Mouse (Mus musculus): ENCODE measurements around the gene Pdlim3. TPM values are rescaled to one million over a fixed set of nuclear protein-coding genes. Genes with fewer than 3 reads are reported as not detected.

Gene Pdlim3
- total and polyA plus RNA-seq, 3 experiments: 29.4 to 52.5 (median 29.9) TPM

DNA sequence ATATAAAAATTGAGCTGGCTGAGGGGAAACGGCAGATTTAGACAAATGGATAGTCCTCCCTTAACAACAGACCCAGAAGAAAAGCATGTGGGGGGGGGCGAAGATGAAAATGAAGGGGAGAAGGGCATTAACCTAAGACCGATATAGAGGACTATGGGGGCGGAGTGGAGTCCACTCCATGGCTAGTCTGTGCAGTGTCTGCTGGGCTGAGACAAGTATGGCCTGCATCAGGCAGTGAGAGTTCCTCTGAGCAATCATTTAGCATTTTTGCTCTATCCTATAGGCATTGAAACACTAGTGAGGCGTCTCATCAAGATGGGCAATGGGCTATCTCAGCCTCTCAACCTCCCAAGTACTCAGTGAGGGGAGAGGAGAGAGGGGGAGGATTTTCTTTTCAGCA lies 8.9 kb upstream of the Pdlim3 start:
- no peak for DNase-seq
- Histone ChIP-seq H3K4me3 (no peak overlapping the region), H3K36me3 (ENCODE audit: control insufficient read depth, insufficient read depth, low read length) (peaks cover 4% of the 10 kb centered on the region), H3K27ac (no peak overlapping the region), H3K9ac (ENCODE audit: low read depth, low read length) (no peak overlapping the region), H3K79me2 (replicated peaks; ENCODE audit: control insufficient read depth, insufficient read depth, low read length) (no peaks in the 10 kb centered on the region), H3K4me1 (ENCODE audit: control insufficient read depth, insufficient read depth, low read length) (peaks cover 7% of the 10 kb centered on the region), H3K27me3 (ENCODE audit: control insufficient read depth, insufficient read depth, low read length) (no peaks in the 10 kb centered on the region)
- TF ChIP-seq EP300 (IDR thresholded peaks at IDR 0.05; ENCODE audit: insufficient read depth, low read depth, low read length) (no peak), CTCF (IDR thresholded peaks at IDR 0.05) (no peak), POLR2A (IDR thresholded peaks at IDR 0.05; ENCODE audit: insufficient read depth, low read depth, low read length) (no peak)
- 96% methylated on average over 5 of the region's 5 CpGs for WGBS
- intact Hi-C loops (cut with DNase I): no loop called here

DNA sequence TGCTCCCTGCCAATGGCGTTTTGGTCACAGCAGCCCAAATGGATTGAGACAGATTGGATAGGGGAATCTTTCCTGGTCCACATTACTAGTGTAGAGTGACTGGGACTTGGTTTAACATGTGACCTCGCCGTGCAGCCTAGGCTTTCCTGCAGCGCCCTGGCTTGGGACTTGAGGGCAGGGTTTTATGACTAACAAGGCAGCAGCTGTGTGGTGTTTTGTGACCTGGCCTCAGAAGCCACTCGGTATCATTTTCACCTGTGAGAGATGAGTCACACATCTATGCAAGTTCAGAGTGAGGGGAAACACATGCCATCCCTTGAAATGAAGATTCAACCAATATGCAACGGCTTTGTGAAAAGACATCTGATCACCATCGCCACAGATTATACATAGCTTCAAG lies 7.6 kb upstream of the Pdlim3 start:
- H3K4me3 ChIP-seq: no peak overlapping the region
- H3K27ac ChIP-seq: no peak overlapping the region
- WGBS: 93% methylated on average over 7 of the region's 7 CpGs
- TF ChIP-seq CTCF (IDR thresholded peaks at IDR 0.05) (no peak), EP300 (IDR thresholded peaks at IDR 0.05; ENCODE audit: insufficient read depth, low read depth, low read length) (no peak), POLR2A (IDR thresholded peaks at IDR 0.05; ENCODE audit: insufficient read depth, low read depth, low read length) (no peak)
- no peak for DNase-seq
- intact Hi-C loops (cut with DNase I): no loop called here
- H3K36me3 ChIP-seq (ENCODE audit: control insufficient read depth, insufficient read depth, low read length): peaks cover 4% of the 10 kb centered on the region
- H3K79me2 ChIP-seq (replicated peaks; ENCODE audit: control insufficient read depth, insufficient read depth, low read length): no peaks in the 10 kb centered on the region
- H3K9ac ChIP-seq (ENCODE audit: low read depth, low read length): no peak overlapping the region
- H3K27me3 ChIP-seq (ENCODE audit: control insufficient read depth, insufficient read depth, low read length): no peaks in the 10 kb centered on the region
- H3K4me1 ChIP-seq (ENCODE audit: control insufficient read depth, insufficient read depth, low read length): peaks cover 5% of the 10 kb centered on the region; the same call in 1 of the 2 replicates

DNA sequence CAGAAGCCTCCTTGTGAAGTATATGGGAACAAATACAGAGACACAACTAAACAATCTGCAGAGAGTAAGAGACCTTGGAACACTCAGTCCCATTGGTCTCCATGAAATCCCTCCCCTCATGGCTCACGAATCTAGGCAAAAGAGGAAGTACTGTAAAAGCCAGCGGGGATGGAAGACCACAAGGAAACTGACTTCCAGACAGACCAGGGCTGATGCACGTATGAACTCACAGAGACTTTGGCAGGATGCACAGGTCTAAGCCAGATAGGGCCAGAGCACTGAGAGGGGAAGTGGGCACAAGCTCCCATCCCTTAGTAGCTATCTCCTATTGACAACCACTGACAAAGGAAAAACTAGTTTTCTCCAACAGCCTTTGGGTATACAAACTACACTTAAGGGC lies 4.8 kb upstream of the Pdlim3 start:
- DNase-seq: no peak
- Histone ChIP-seq H3K4me1 (ENCODE audit: control insufficient read depth, insufficient read depth, low read length) (peaks cover 1% of the 10 kb centered on the region), H3K4me3 (no peak overlapping the region), H3K9ac (ENCODE audit: low read depth, low read length) (no peak overlapping the region), H3K36me3 (ENCODE audit: control insufficient read depth, insufficient read depth, low read length) (peaks cover 4% of the 10 kb centered on the region), H3K27ac (no peak overlapping the region), H3K79me2 (replicated peaks; ENCODE audit: control insufficient read depth, insufficient read depth, low read length) (no peaks in the 10 kb centered on the region), H3K27me3 (ENCODE audit: control insufficient read depth, insufficient read depth, low read length) (no peaks in the 10 kb centered on the region)
- intact Hi-C loops (cut with DNase I): no loop called here
- TF ChIP-seq CTCF (IDR thresholded peaks at IDR 0.05): no peak
- no peak for TF ChIP-seq EP300 (IDR thresholded peaks at IDR 0.05; ENCODE audit: insufficient read depth, low read depth, low read length)
- no peak for TF ChIP-seq POLR2A (IDR thresholded peaks at IDR 0.05; ENCODE audit: insufficient read depth, low read depth, low read length)
- WGBS: 62% methylated on average over 3 of the region's 3 CpGs

DNA sequence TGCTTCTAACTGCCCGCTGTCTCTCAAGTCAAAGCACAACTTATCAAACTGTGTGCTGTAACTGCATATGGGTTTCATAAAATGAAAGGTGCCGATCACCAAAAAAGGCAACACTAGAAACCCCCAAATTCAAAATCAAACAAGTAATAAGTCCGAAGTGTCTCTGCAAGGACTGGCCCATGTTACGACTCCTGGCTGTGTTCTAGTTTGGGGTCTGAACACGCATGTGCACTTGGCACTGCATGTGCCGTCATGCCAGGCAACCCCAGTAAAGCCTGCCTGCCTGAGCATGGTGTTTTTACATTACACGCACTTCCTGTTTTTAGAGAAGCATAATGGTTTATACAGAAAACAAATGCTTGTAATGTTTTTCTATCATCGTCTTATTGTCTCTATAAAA lies 3.5 kb upstream of the Pdlim3 start:
- Histone ChIP-seq H3K79me2 (replicated peaks; ENCODE audit: control insufficient read depth, insufficient read depth, low read length) (no peaks in the 10 kb centered on the region), H3K9ac (ENCODE audit: low read depth, low read length) (no peak overlapping the region), H3K27me3 (ENCODE audit: control insufficient read depth, insufficient read depth, low read length) (no peaks in the 10 kb centered on the region), H3K4me3 (no peak overlapping the region), H3K27ac (no peak overlapping the region), H3K36me3 (ENCODE audit: control insufficient read depth, insufficient read depth, low read length) (no peaks in the 10 kb centered on the region), H3K4me1 (ENCODE audit: control insufficient read depth, insufficient read depth, low read length) (peaks cover 1% of the 10 kb centered on the region)
- WGBS: 91% methylated on average over 8 of the region's 8 CpGs
- TF ChIP-seq EP300 (IDR thresholded peaks at IDR 0.05; ENCODE audit: insufficient read depth, low read depth, low read length) (no peak), CTCF (IDR thresholded peaks at IDR 0.05) (no peak)
- DNase-seq: no peak
- intact Hi-C loops (cut with DNase I): no loop called here

DNA sequence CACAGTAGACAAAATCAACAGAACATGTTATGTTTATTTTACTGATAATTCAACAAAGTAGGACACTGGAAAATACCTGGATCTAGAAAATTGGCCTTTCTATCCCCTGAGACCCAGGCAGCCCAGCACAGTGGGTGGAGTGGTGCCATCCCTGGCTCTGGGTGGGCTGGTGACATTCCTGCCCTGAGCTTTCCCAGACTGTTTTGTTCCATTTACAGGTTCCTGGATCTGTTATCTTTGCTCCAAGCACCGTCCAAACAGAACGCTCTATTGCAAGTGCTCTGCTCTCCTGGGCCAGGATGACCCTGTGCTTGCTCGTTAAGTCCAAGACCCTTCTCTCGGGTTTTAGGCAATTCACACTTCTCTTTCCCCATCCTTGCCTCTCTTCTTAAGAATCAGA lies 1.5 kb upstream of the Pdlim3 start:
- no peaks in the 10 kb centered on the region for H3K36me3 ChIP-seq (ENCODE audit: control insufficient read depth, insufficient read depth, low read length)
- TF ChIP-seq EP300 (IDR thresholded peaks at IDR 0.05; ENCODE audit: insufficient read depth, low read depth, low read length): no peak
- no peak for TF ChIP-seq CTCF (IDR thresholded peaks at IDR 0.05)
- TF ChIP-seq POLR2A (IDR thresholded peaks at IDR 0.05; ENCODE audit: insufficient read depth, low read depth, low read length): no peak
- H3K79me2 ChIP-seq (replicated peaks; ENCODE audit: control insufficient read depth, insufficient read depth, low read length): no peaks in the 10 kb centered on the region
- H3K9ac ChIP-seq (ENCODE audit: low read depth, low read length): no peak overlapping the region
- intact Hi-C loops (cut with DNase I): loop anchor here (2.0 kb wide), 2 partner anchors 37 to 67 kb away; no protein-coding TSS in a partner anchor
- H3K27me3 ChIP-seq (ENCODE audit: control insufficient read depth, insufficient read depth, low read length): no peaks in the 10 kb centered on the region
- WGBS: 70% methylated on average over 4 of the region's 4 CpGs
- H3K27ac ChIP-seq: no peak overlapping the region
- H3K4me1 ChIP-seq (ENCODE audit: control insufficient read depth, insufficient read depth, low read length): peaks cover 1% of the 10 kb centered on the region
- H3K4me3 ChIP-seq: no peak overlapping the region
- no peak for DNase-seq

DNA sequence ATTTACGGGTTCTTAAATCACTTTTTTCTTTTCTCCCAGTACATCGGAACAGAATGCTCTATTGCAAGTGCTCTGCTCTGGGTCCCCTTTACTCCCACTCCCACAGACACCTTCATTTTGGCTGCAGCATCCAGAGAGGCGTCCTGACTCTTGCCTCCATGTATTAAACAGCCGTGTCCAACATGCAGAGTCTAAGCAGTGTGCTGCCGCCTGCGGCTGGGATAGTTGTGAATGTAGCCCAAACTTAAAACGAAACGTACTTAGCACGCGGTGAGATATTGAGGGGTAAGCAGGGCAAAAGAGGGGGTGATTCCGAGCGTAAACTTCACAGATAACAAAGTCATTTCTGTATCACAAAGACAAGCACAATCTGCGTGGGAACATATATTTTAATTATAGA lies 709 bp upstream of the Pdlim3 start:
- peak overlapping the region; percentile 94 for H3K27ac ChIP-seq
- H3K4me3 ChIP-seq: peak overlapping the region; percentile 52
- DNase-seq: peak; percentile 50 to 53
- WGBS: 12% methylated on average over 13 of the region's 13 CpGs
- no peaks in the 10 kb centered on the region for H3K36me3 ChIP-seq (ENCODE audit: control insufficient read depth, insufficient read depth, low read length)
- intact Hi-C loops (cut with DNase I): loop anchor here (2.0 kb wide), 2 partner anchors 38 to 68 kb away; no protein-coding TSS in a partner anchor
- H3K9ac ChIP-seq (ENCODE audit: low read depth, low read length): peak overlapping the region; percentile 30; the same call in 1 of the 2 replicates
- H3K4me1 ChIP-seq (ENCODE audit: control insufficient read depth, insufficient read depth, low read length): peaks cover 1% of the 10 kb centered on the region
- TF ChIP-seq CTCF (IDR thresholded peaks at IDR 0.05) (peak; percentile 52), POLR2A (IDR thresholded peaks at IDR 0.05; ENCODE audit: insufficient read depth, low read depth, low read length) (0 out of 2 replicates have a peak, but pooled peaks have one; percentile 18), EP300 (IDR thresholded peaks at IDR 0.05; ENCODE audit: insufficient read depth, low read depth, low read length) (0 out of 2 replicates have a peak, but pooled peaks have one; percentile 64)
- H3K79me2 ChIP-seq (replicated peaks; ENCODE audit: control insufficient read depth, insufficient read depth, low read length): no peaks in the 10 kb centered on the region
- H3K27me3 ChIP-seq (ENCODE audit: control insufficient read depth, insufficient read depth, low read length): no peaks in the 10 kb centered on the region
